Mouse (Mus musculus) adrenal gland, adult 18-20 months (tissue): ENCODE measurements around the gene Scd3. TPM values are rescaled to one million over a fixed set of nuclear protein-coding genes. Genes with fewer than 3 reads are reported as not detected.
A peak's percentile ranks its signal among the peaks of the same experiment; 100 is the strongest.

Source experiments
- DNase-seq, 2 experiments: peaks; one replicate each; pipeline ENCODE4 v3.0.0; 2021 to 2022; ENCODE audit warnings: low spot score in 2 of 2
- long read RNA-seq, 2 experiments: library from polyadenylated mRNA; stranded (forward); transcript quantifications; one replicate each; pipeline ENCODE4 v2.0.0; 2021
- total RNA-seq, 2 experiments: library from RNA; stranded (reverse); gene quantifications; 1 replicate in 1 of 2; 2 replicates in 1 of 2; pipeline ENCODE4 v1.2.3; 2021

Gene Scd3
- under 1 TPM in 1 of 2 experiments, not detected in 1; 0.22 TPM for total RNA-seq
- long read RNA-seq, experiment 1, result 0 reads
- long read RNA-seq, experiment 2, partial matches to known transcripts, result 0 of 1 reads
- long read RNA-seq, experiment 2, other reads (novel, unspliced or antisense), result 1 of 1 reads

DNA sequence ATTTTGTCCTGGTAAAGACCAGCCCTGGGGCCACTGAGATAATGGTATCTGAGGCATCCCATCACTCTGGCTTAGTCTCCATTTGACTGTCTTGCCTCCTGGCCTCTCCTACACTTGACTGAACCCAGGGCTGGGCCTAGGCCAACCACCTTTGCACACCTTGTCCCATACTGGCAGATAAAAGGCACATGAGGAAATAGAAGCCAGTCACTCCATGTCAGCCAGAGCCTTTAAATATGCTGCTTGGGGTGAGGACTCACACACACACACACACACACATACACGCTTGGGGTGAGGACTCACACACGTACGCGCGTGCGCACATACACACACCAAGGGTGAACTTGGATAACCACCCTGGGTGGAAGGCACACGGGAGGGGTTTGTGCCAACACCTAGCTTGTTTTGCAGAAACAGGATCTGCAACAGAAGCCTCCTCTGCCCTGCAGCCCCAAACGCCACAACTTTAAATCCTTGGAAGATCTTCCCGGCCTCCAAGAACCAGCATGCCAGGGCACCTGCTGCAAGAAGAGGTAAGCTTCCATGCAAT lies at the start of gene Scd3:
Scd3 (plus strand) TSS at position 255 of the 550 bp plus-strand sequence.
- no peak for DNase-seq

DNA sequence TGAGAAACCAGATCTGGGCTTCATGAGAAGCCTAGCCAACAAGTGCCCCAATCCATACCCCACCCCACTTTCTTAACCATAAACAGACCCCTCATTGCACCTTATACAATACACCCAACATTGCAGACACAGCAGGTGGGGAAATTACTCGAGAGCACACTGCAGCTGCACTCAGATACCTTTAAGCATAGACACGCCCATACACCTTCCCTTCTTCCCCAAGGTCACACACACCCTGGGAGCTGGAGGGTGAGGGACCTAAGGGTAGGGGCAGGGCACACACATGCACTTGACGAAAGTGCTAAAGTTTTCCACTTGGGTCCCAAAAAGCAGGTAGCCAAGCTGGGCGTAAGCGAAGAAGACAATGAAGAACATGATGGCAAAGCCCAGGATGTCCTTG lies 49.3 kb upstream of the Scd3 start:
- no peak for DNase-seq

DNA sequence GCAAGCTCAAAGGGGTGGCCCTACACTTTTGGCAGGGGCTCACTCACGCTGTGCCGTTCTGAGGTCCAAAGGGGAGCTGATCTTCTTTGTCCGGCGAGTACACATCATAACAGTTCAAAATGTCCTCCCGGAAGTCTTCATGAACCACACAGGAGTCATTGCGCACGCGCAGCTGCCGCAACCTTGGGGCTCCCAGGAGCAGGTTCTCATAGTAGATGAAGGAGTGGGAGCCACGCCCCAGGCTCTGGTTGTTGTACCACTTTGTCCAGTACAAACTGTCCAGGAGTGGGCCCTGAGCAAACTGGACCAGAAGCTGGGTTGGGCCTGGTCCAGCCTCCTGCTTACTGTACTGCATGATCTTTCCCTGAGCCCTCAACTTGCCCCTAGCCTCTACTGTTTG lies 46.1 kb upstream of the Scd3 start:
- DNase-seq, result no peak

DNA sequence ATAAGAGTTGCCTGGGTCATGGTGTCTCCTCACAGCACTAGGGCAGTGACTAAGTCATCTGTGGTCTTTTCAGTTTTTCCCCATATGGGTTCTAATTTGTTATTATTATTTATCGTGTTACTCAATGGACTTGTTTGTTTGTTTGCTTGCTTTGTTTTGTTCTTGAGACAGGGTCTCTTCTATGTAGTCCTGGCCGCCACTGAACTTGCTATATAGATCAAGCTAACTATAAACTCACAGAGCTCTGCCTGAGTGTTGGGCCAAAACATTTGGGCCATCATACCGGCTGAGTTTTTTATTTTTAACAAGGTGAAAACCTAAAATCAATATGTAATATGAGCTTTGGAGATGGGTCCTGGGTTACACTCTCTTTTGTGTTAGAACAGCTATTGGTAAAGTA lies 43.7 kb upstream of the Scd3 start:
- DNase-seq, result no peak

DNA sequence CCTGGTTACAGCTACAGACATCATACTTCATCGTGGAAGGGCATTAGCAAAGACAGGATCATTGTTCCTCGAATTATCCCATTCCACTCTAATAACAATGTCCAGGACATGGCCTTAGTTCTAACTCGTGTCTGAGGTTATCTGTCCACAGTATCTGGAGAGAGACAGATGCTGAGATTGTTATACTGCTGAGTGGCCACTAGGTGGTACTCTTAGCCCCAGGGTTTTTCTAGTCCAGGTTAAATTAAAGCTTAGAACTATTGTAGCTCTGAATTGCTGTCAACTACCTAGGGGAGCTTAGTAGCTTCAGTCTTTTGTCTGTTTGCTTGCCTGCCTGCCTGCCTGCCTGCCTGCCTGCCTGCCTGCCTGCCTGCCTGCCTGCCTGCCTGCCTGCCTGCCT lies 41.6 kb upstream of the Scd3 start:
- no peak for DNase-seq

DNA sequence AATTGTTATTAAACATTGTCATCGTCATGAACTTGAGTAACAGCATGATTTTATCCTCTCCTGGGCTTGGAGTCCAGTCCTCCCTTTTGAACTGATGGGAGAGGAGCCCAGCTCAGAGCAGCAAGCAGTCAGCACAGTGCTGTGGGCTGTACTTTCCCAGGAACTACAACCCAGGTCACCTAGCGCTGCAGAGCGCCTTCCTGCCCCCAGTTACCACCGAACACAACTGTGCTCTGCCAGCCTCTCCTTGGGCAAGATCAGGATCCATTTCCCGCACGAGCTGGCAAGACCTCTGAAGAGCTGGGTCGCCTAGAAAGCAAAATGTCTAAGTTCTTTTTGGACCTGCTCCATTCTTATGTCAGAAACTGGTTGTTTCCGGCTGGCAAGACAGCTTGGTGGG lies 28.2 kb upstream of the Scd3 start:
- no peak for DNase-seq

DNA sequence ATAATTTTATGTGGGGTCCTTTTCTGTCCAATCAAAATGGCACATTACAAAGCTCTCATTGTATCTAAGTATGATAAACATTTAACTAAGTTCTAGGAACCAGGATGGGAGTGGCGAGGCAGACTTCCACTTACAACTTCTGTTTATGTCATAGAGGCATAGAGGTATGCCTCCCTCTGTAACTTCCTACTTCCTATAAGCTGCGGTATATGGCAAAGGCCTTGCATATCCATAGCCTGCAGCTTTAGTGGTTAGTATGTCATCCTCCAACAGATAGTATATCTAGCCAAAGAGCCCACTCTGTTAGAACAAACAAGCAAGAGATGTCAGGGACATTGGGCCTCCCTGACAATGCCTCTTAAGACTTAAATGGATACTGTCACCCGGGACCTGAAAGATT lies 26.3 kb upstream of the Scd3 start:
- no peak for DNase-seq

DNA sequence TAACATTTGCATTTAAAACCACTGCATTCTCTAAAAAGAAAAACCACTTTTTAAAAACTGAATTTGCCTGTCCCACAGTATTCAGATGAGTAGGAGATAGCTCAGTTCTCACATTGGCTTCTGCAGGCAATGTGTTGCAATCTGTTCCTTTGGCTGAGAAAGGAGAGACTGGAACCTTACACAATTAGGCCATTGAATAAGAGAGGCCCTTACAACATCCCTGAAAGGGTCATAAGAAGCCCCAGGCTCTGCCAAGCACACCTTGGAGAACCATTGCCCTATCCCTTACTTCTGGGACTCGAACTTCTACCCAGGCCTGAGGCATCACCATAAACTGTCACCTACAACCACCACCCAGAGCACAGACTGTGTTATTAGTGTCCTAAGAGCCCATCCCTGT lies 22.6 kb upstream of the Scd3 start:
- DNase-seq, result no peak

DNA sequence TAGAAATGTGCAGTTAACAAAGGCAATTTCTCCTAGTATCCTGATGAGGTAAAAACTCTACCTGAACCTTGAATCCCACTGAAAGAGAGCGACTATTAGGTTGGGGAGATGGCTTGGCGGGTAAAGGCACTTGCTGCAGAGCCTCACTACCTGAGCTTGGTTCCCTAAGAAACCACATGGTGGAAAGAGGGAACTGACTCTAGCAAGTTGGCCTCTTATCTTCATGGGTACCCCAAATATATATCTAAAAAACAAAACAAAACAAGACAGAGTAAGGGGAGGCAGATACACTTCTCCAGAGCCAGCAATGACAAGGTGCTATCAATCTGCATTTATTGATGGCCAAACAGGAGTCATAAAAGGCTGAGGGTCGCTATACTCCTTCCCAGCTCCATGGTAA lies 19.1 kb upstream of the Scd3 start:
- DNase-seq, result no peak

DNA sequence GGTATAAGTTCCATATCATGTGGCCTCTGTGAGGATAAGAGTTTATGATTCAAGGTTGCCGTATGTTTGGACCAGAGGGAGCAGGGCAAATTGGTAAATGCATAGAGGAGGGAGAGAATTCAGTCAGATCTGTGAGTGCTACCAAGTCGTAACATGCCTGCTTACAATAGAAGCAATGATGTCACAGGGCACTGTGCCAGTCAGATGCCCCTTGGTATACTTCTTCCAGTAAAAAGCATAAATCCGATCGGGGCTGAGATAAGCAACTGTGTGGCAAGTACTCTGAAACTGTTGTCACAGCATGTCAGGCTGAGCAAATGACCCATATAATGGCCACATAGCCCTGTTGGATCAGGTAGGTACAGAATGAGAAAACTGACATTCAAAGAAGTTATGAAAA lies 14.0 kb upstream of the Scd3 start:
- DNase-seq, result no peak

DNA sequence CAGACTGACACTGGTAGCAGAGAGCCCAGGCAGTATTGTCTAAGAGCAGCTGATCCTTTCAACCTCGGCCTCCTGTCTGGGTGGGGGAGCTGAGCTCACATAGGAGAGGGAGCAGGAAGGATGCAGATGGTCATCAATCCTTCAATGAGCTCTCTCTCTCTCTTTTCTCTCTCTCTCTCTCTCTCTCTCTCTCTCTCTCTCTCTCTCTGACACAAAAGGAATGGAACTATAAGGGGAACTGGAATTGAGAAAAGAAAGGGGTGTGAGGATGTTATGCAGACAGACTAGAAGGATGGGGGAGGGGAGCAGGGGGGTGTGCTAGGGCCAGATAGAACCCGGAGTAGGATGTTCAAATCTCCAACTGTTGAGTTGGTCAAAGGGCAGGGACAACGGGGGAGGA lies 10.7 kb upstream of the Scd3 start, which contains the start of gene Pkd2l1:
Pkd2l1 (minus strand) TSS at position 101 of the 400 bp plus-strand sequence.
- no peak for DNase-seq

DNA sequence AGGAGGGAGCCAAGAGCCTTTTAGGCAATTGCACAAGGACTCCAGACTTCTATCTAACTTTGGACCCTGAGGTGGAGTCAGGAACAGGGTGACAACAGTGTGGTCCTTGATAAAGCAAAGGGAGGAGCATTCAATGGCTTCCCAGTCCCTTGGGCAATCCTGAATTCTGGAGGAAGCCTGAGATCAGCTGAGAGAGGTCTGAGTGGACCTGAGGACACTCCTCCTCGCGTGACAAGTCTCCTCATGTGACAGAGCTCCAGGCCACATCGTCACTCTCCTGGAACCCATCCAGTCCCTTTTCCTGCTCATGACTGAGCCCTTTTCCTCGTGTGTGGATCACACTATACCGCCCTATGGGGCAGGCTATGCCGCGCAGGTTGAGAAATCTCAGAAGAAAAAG lies 9.2 kb upstream of the Scd3 start:
- DNase-seq, result no peak

DNA sequence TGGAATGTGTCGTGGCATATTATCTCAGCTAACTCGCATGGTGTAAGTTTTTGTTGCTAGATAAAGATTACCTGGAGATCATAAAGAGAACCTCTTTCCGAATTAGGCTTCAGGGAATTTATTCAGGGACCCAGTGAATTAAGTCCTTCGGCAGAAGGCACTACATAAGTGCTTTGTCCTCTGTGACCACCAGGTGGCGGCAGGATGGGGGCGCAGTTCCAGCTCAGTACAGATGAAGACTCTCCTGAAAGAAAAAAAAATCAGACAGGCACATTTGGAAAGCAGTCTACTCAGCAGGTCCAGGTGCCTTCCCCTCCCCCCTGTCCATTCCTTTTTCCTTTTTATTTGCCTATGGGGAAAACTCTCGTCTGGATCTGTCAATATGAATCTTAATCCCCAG lies 7.9 kb upstream of the Scd3 start:
- DNase-seq, result peak; percentile 53 to 66

DNA sequence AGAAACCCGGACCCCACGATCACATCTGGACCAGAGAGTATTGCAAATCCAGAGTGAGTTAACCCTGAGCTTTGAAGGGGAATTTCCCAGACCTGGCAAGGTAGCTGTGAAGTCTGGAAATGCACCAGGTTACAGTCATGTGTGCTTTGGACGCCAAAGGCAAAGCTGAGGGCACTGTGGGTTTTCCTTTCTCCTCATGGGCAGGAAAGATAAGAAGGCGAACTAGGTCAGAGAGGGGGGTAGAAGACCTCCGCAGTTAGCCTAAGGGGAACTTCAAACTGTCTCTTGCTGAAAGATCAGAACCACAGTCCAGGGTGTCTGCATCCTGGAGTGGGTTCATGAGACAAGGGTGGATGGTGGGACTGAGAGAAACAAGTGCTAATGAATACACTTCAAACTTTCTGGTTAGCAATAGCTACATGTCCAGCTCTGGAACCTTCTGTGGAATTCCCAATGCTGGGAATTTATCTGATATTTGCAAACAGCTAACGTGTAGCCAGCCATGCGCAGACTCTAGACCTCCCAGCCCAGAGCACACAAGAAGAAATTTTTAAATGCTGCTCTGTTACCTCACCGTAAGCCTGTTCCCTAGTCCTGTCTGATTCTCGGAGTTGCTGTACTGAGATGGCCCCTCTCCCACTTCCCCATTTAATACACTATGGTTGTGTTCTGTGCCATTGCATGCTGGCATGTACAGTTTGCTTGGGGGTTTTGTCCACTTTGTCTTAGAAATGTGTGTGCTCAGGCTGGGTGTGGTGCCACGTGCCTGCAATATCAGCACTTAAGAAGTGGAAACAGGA lies 5.8 kb upstream of the Scd3 start:
- DNase-seq, result no peak

DNA sequence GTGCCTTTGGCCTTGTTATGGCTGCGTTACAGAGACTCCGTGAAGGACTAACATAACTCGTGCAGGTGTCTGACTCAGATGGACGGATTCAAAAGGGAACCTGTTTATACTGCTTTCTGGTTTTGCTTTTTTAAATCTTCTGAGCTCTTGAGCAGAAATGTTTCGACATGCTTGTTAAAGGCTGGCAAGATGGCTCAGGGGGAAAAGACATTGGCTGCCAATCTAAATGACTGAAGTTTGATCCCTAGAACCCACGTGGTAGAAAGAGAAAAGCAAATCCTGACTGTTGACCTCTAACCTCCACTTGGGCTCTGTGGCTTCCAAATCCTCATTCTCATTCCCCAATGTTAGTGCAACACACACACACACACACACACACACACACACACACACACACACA lies 4.6 kb upstream of the Scd3 start:
- no peak for DNase-seq

DNA sequence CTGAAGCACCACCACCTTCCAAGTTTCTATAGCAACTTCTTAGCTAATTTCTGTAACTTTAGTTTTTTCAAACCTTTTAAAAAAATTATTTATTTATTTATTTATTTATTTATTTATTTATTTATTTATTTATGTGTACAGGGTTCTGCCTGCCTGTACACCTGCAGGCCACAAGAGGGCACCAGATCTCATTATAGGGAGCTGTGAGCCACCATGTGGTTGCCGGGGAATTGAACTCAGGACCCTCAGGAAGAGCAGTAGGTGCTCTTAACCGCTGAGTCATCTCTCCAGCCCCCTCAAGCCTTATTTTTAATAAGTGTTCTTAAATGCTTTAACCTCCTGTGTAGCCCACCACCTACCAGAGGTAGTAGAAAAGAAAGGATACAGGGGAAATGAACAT lies 4.1 kb upstream of the Scd3 start:
- no peak for DNase-seq

DNA sequence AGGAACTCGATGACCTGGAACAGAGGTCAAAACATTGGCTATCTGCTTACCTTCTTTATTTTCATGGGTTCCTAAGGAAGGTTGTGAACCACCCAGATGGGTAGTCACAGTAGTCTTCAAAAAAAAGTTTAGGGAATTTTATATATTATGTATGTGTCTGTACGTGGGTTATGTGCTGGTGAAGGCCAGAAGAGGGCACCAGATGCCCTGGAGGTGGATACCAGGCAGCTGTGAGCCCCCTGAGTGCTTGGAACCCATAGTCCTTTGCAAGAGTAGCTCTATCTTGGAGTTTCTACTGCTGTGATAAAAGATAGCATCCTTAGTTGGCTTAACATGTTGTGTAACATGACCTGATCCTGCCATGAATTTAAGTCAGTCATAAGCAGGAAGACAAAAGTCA lies 4.0 kb downstream of the Scd3 start:
- DNase-seq, result no peak

DNA sequence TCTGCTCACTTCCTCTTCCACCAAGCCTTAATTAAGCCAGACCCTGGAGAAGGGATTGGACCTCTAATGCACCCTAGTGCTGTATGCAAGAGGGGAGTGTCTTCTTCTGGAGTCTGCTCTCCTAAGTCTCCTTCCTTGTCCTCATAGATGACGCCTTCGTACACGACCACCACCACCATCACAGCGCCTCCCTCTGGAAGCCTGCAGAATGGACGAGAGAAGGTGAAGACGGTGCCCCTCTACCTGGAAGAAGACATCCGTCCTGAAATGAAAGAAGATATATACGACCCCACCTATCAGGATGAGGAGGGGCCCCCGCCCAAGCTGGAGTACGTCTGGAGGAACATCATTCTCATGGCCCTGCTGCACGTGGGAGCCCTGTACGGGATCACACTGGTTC lies 12.2 kb downstream of the Scd3 start:
- no peak for DNase-seq

DNA sequence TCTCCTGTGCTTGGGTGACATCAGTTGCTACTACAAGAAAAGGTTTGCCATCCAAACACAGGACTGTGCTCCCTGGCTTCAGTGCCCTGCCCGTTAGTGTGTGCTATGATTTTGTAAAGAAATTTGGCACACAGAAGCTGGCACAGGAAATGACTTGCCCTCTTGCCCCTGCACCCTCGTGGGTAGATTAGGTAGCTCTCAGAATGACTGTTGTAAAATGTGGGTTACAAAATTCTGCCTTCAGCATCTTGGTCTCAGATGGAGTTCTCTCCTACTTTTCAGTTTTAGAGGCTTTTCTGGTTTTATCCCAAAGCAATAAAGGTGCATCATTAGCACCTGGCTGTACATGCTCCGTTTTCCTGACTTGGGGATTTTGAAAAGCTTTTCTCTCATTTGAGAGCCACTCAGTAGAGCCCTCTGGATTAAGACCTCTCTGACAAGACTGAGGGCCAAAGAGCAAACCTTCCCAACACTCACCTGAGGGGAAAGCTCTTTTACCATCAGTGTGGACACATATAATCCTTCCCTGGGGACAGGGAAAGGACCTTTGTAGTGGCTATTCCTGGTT lies 15.0 kb downstream of the Scd3 start:
- no peak for DNase-seq

DNA sequence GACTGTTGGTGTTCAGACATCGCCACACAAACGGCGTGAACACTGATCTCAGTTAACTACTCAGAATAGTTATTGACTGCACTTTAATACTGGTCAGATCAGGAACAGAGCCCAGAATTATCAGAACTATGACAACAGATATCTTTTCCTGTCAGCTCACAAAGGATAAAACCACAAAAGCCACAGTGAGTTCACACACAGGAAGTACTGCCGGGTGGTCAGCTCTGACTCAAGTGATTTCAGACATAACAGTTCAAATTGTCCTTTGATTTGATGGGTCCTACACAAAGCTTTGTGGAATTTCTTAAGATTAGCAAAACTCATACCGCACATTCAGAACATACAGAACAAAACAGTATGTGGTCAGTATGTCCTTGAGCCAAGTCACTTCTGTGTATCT lies 22.7 kb downstream of the Scd3 start:
- no peak for DNase-seq

DNA sequence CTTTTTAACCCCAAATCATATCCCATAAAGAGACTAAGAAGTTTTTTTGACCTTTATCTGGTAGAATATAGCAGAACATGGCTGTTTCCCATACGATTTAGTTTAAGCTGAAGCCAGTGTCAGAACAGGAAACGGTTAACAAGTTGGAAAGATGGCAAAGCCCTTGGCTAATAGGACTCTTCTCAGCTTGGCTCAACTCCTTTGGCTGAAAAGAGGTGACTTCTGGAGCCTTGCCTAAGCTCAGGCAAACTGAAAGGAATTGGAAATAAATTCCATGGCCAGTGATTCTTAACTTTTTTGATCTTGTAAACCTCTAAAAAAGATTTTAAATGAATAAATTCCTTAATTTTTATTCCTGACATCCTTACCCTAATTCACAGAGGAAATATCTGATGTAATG lies 26.7 kb downstream of the Scd3 start:
- DNase-seq, result no peak

DNA sequence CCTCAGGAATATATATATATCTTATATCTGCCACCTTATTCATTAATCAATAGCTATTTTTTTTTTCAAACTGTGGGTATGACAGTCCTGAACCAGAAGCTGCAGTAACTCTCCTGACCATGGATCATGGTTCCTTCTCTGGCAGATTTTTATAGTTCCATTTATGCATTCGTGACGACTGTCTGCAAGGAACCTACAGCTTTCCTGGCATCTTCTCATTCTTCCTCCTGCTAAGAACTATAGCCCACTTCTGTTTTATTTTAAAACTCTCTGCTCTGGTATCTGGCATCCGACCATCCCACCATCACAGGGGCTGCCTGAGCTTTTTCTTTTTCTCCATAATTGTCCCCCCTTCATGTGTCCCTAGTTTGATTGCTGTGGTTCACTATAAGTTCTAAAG lies 27.1 kb downstream of the Scd3 start:
- no peak for DNase-seq
